Mouse (Mus musculus): ENCODE measurements around the gene Vmn2r44. TPM values are rescaled to one million over a fixed set of nuclear protein-coding genes. Genes with fewer than 3 reads are reported as not detected.
"Not testable (repeated sequence)": the region's sequence is repeated elsewhere in the genome, so short reads cannot be mapped to it uniquely, and the experiment has no call there.

Vmn2r44 gene
- not detected in 2 replicates for polyA plus RNA-seq (2015; fragmentation: Nextera tagmentation; extraction: Ambion mirVana)

DNA sequence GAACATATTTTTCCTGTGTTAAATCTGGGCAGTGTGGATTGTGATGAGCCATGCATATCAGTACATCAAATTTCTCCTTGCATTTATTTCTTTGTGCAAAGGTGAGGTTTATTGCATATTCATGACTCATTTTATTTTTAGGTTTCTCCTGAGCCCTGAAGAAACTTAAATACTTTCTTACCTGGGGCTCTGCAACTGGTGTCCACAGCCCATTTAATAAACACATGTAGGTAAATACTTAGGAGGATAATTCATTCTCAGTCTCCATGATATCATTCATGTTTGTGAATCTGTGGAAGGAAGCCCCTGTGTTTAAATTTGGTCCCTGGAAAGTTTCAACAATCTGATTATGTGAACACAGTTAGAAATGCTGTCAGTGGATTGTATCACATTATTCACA is at the start of gene Vmn2r44:
Vmn2r44 (minus strand) TSS at position 101 of the 400 bp plus-strand sequence.
- H3K9ac ChIP-seq (replicated peaks); H3K4me1 ChIP-seq; H3K9me3 ChIP-seq (replicated peaks); H3K27ac ChIP-seq (replicated peaks); H3K4me2 ChIP-seq; ATAC-seq (ENCODE audit: low FRiP score); H3K36me3 ChIP-seq; H3K27me3 ChIP-seq (replicated peaks); H3K4me3 ChIP-seq (replicated peaks): not testable (repeated sequence)

GRCm38 (mm10) chr7:8357879-8358278 is 25.3 kb downstream of the Vmn2r44 start:
- ATAC-seq (ENCODE audit: low FRiP score); H3K4me1 ChIP-seq; H3K4me3 ChIP-seq (replicated peaks); H3K27me3 ChIP-seq (replicated peaks); H3K9ac ChIP-seq (replicated peaks); H3K36me3 ChIP-seq; H3K9me3 ChIP-seq (replicated peaks); H3K4me2 ChIP-seq; H3K27ac ChIP-seq (replicated peaks): not testable (repeated sequence)
- WGBS, result 88% methylated on average over 11 of the region's 11 CpGs

Other genes with a start within 250 kb of the Vmn2r44 start
- not detected in 2 replicates for gene Vmn2r41, start 221.7 kb downstream of the Vmn2r44 start, polyA plus RNA-seq (2015; fragmentation: Nextera tagmentation; extraction: Ambion mirVana)
- gene Vmn2r42, start 183.0 kb downstream of the Vmn2r44 start, polyA plus RNA-seq (2015; fragmentation: Nextera tagmentation; extraction: Ambion mirVana), result not detected in 2 replicates
- not detected in 2 replicates for gene Vmn2r43, start 122.7 kb downstream of the Vmn2r44 start, polyA plus RNA-seq (2015; fragmentation: Nextera tagmentation; extraction: Ambion mirVana)
- gene Vmn2r45, start 105.7 kb upstream of the Vmn2r44 start, polyA plus RNA-seq (2015; fragmentation: Nextera tagmentation; extraction: Ambion mirVana), result not detected in 2 replicates